Mouse (Mus musculus) ES-Bruce4 (cell line): ENCODE results near the gene Hrh1. TPM values are rescaled to one million over a fixed set of nuclear protein-coding genes. Genes with fewer than 3 reads are reported as not detected.

ENCODE experiments used
- H3K27ac ChIP-seq: 2 replicates; pipeline ENCODE4 v1.5.1; 2012; ENCODE audit warnings: low read length, inconsistent platforms; ENCODE audit not compliant: insufficient read depth
- H3K27me3 ChIP-seq: 2 replicates; pipeline ENCODE4 v1.6.1; 2012; ENCODE audit warnings: mild to moderate bottlenecking, low read length, inconsistent platforms; ENCODE audit not compliant: control insufficient read depth, poor library complexity, insufficient read depth, severe bottlenecking
- H3K36me3 ChIP-seq: 2 replicates; pipeline ENCODE4 v1.6.1; 2012; ENCODE audit warnings: inconsistent platforms, mild to moderate bottlenecking, low read length, moderate library complexity; ENCODE audit not compliant: control insufficient read depth, poor library complexity, insufficient read depth, severe bottlenecking
- H3K4me1 ChIP-seq: one replicate; pipeline ENCODE4 v1.8.1; 2011; ENCODE audit warnings: low read length; ENCODE audit not compliant: control insufficient read depth, insufficient read depth
- H3K4me3 ChIP-seq: 2 replicates; pipeline ENCODE4 v1.5.1; 2011; ENCODE audit warnings: low read depth, mild to moderate bottlenecking, low read length
- H3K9ac ChIP-seq: 2 replicates; pipeline ENCODE4 v1.6.1; 2012; ENCODE audit warnings: low read depth, mild to moderate bottlenecking, inconsistent platforms; ENCODE audit not compliant: poor library complexity, severe bottlenecking
- H3K9me3 ChIP-seq: replicated peaks from 2 replicates; pipeline ENCODE4 v1.6.1; 2012; ENCODE audit warnings: mild to moderate bottlenecking, low read length, inconsistent platforms; ENCODE audit not compliant: control insufficient read depth, poor library complexity, insufficient read depth, severe bottlenecking
- CTCF ChIP-seq: IDR thresholded peaks from one replicate; pipeline ENCODE4 v1.8.1; 2011; ENCODE audit warnings: low read depth, low read length
- EP300 ChIP-seq: IDR thresholded peaks from 2 replicates; pipeline ENCODE4 v1.6.1; 2011; ENCODE audit warnings: low read depth, low read length; ENCODE audit not compliant: insufficient read depth
- POLR2A ChIP-seq: IDR thresholded peaks from one replicate; pipeline ENCODE4 v1.8.1; 2011; ENCODE audit warnings: low read length; ENCODE audit not compliant: insufficient read depth
- polyA plus RNA-seq: library from polyadenylated mRNA; stranded (reverse); fragments of >200 nt; gene quantifications from 2 replicates; pipeline ENCODE4 v1.2.4, GENCODE M21; 2011; ENCODE audit warnings: low read depth; ENCODE audit not compliant: missing spikeins, insufficient read depth, insufficient read length

Gene Hrh1
- polyA plus RNA-seq, 1 experiment = 1.8 TPM

DNA sequence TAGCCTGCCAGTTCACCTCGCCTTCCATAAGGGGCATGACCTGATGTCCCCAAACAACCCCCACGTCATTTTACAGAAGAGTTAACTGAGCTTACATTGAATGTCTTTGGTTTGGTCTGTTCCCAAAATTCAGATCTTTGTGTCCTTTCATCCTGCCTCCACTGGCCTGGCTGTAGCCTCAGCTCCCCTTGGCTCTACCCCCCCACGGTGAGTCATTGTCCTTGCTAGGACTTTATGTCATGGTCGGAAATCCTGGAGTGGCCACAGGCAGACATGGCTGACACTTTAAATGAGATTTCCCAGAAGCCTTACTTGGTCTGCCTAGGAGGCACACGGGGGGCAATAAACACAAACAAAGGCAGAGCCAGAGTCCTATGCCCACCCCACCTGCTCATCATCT lies 31.5 kb upstream of the Hrh1 start:
- Histone ChIP-seq H3K4me3 (no peak overlapping the region), H3K27ac (no peak overlapping the region), H3K9me3 (no peaks in the 10 kb centered on the region), H3K27me3 (no peaks in the 10 kb centered on the region), H3K36me3 (no peaks in the 10 kb centered on the region), H3K9ac (no peak overlapping the region), H3K4me1 (no peaks in the 10 kb centered on the region)
- TF ChIP-seq CTCF = no peak
- TF ChIP-seq EP300 = no peak
- no peak for TF ChIP-seq POLR2A

DNA sequence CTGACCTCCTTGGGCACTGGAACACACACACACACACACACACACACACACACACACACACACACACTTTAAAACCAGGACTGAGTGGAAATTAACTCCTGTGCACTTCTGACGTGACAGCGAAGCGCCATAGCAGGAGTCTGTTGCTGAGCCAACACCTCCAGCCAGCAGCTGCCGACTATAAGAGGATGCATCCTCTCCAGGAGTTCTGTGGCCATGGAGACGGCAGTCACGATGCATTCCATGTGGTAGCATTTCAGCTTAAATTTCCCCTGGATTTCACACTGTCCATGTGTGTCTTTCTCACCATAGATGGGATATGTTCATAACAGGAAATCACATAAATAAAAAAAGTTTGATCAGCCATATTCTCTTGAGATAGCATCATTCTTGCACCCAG lies 30.1 kb upstream of the Hrh1 start:
- Histone ChIP-seq H3K36me3 (no peaks in the 10 kb centered on the region), H3K9ac (no peak overlapping the region), H3K4me1 (no peaks in the 10 kb centered on the region), H3K4me3 (no peak overlapping the region), H3K27me3 (no peaks in the 10 kb centered on the region), H3K9me3 (no peaks in the 10 kb centered on the region), H3K27ac (no peak overlapping the region)
- TF ChIP-seq EP300 = no peak
- no peak for TF ChIP-seq POLR2A
- TF ChIP-seq CTCF = no peak

DNA sequence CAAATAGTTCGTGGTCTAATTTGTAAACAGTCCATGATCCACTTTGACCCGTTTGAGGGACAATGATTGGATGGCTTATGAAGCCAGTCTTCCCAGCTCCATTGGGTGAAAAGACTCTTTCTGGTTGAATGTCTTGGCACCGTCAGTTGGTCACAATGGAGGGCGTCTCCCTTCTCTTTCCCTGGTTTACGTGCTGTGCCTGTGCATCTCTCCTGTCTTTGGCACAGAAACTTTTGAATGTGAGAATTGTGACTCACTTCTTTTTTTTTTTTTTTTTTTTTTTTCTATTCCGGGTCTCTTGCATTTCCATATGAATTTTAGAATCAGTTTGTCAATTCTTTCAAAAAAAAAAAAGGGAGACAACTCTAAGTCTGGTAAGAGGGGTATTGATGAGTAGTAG lies 29.5 kb upstream of the Hrh1 start:
- Histone ChIP-seq H3K4me3 (no peak overlapping the region), H3K36me3 (no peaks in the 10 kb centered on the region), H3K4me1 (no peaks in the 10 kb centered on the region), H3K9me3 (no peaks in the 10 kb centered on the region), H3K9ac (no peak overlapping the region), H3K27ac (no peak overlapping the region), H3K27me3 (no peaks in the 10 kb centered on the region)
- TF ChIP-seq EP300 = no peak
- TF ChIP-seq POLR2A = no peak
- TF ChIP-seq CTCF = no peak

DNA sequence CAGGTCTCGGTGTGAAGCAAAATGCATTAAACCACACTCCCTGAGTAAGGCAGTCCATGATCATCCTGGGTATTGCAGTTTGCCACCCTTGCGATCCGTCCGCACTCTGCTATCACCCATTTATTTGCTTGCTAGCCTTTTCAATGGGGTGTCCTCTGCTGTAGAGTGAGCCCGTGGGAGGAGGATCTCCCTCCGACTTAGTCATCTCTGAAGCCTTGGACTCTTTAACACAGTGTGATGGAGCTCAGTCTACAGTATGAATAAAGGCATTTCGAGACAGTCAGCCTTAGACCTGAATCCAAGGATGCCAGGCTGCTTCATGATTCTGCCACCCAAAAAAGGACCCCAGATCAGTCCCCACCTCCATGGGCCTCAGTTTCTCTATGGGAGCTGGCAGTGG lies 25.0 kb upstream of the Hrh1 start:
- H3K4me1 ChIP-seq = no peaks in the 10 kb centered on the region
- H3K27me3 ChIP-seq = no peaks in the 10 kb centered on the region
- H3K9ac ChIP-seq = no peak overlapping the region
- H3K4me3 ChIP-seq = no peak overlapping the region
- no peaks in the 10 kb centered on the region for H3K36me3 ChIP-seq
- H3K27ac ChIP-seq = no peak overlapping the region
- H3K9me3 ChIP-seq = no peaks in the 10 kb centered on the region
- TF ChIP-seq CTCF = no peak
- no peak for TF ChIP-seq EP300
- no peak for TF ChIP-seq POLR2A

DNA sequence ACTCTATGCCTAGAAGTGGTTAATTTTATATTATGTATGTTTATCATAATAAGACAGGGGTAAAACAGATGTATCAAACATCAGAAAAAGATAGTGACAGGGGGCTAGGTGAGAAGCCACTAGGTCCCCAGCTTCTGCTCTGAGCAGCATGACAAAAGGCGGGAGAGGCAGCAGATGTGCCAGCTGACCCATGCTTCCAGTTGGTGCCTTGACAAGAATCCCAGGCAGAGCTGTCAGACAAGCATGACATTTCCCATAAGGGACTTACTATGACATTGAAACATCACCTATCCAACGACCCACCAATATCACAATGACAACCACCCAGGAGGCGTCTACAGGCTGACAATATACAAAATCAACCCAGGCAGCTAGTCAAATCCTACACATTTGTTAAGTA lies 16.9 kb upstream of the Hrh1 start:
- no peaks in the 10 kb centered on the region for H3K9me3 ChIP-seq
- no peaks in the 10 kb centered on the region for H3K27me3 ChIP-seq
- no peaks in the 10 kb centered on the region for H3K4me1 ChIP-seq
- H3K9ac ChIP-seq = no peak overlapping the region
- no peak for TF ChIP-seq CTCF
- TF ChIP-seq POLR2A = no peak
- TF ChIP-seq EP300 = no peak
- H3K27ac ChIP-seq = no peak overlapping the region
- H3K36me3 ChIP-seq = no peaks in the 10 kb centered on the region
- no peak overlapping the region for H3K4me3 ChIP-seq

DNA sequence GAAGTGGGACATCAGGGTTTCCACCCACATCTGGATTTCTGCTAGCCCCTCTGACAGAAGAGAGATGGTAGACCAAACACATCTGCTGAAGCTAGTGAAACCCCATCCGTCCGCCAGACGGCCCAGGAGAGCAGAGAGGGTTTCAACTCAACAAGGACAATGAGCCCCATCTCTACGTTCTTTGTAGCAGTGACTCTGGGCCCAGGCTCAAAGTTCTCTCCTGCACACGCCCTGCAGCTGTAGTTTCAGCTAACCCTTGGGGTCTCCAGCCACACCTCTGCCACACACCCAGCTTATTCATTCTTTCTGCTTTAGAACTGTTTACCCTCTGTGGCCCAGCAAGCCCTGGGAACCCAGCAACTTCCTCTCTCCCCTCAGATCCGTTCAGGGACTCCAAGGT lies 10.4 kb upstream of the Hrh1 start:
- H3K4me3 ChIP-seq = no peak overlapping the region
- H3K9me3 ChIP-seq = no peaks in the 10 kb centered on the region
- H3K27ac ChIP-seq = no peak overlapping the region
- H3K9ac ChIP-seq = no peak overlapping the region
- H3K36me3 ChIP-seq = no peaks in the 10 kb centered on the region
- no peak for TF ChIP-seq POLR2A
- no peak for TF ChIP-seq CTCF
- no peak for TF ChIP-seq EP300
- no peaks in the 10 kb centered on the region for H3K4me1 ChIP-seq
- no peaks in the 10 kb centered on the region for H3K27me3 ChIP-seq

DNA sequence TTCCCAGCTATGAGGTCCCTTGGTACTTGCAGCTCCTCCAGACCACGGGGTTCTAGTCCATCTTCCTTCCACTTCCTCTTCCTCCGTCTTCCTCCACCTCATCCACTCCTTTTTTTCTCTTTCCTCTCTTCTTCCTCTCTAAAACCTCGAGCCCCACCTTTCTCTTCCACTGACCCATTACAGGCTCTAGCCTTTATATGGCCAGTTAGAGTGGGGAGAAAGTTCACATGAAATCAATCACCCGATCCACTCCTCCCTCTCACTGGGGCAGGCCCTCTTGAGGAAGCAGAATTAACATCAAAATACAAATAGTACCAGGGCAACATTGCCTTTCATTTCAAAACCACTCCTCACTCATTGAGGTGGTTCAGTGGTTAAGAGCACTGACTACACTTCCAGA lies 9.9 kb upstream of the Hrh1 start:
- Histone ChIP-seq H3K36me3 (no peaks in the 10 kb centered on the region), H3K4me1 (no peaks in the 10 kb centered on the region), H3K9ac (no peak overlapping the region), H3K27ac (no peak overlapping the region), H3K27me3 (no peaks in the 10 kb centered on the region), H3K4me3 (no peak overlapping the region), H3K9me3 (no peaks in the 10 kb centered on the region)
- TF ChIP-seq EP300 = no peak
- no peak for TF ChIP-seq CTCF
- TF ChIP-seq POLR2A = no peak
